10 mouse cellular contexts compared by ENCODE assay signal in the genomic region with DNA sequence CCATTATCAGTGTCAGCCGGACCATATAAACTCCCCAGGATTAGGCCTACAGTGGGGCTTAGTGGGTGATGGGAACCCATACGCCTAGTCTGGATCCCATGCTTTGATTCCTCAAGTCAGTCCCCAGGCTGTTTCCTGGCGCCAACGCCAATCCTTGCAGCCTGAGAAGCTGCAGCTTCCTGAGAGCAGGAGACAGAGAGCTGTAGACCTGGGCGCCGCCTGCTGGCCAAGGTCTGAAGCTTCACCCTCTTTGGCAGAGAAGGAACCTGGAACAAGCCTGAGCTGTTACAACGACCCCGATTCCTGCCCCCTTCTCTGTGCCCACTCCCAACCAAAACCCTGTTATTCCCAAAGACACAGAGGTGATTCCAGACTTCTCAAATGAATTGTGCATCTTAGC. TPM values are rescaled to one million over a fixed set of nuclear protein-coding genes. Genes with fewer than 3 reads are reported as not detected.
DNase-seq lines count a peak whose midpoint lies in the region; ATAC-seq and TF ChIP-seq lines count a peak whose summit lies in the region.
"Had no signal": no experiment of that assay in that cellular context is flagged by ENCODE, and none has a peak within 500 bp of the region (broad histone marks: within the 10 kb centered on the region; RNA-seq: fewer than 3 reads in every experiment).

No protein-coding gene starts in this region.

- no peak for TF ChIP-seq POLR2A in kidney, adult 2 months (IDR thresholded peaks at IDR 0.05; ENCODE audit: low read depth, low read length)

- no peak overlapping the region for H3K4me3 ChIP-seq in kidney, adult 2 months (ENCODE audit: insufficient read depth, low read depth, low read length)
- H3K4me3 ChIP-seq in liver, embryonic 14.5 days (ENCODE audit: insufficient read depth in 1 of 2, low read depth in 2 of 2, low read length in 2 of 2): no peak overlapping the region
- H3K4me3 ChIP-seq: embryonic facial prominence, embryonic 13.5 days; myocyte had no signal

- peak; percentile 57 for DNase-seq in 416B (ENCODE audit: low read depth)
- DNase-seq in Muller cell, postnatal 12 days (ENCODE audit: inconsistent ontology term): peak; percentile 45
- peak; percentile 86 to 90 for DNase-seq in cerebellum, postnatal 14 days
- DNase-seq in gastrocnemius, adult 18-20 months (ENCODE audit: low spot score): peak; percentile 76
- DNase-seq in kidney, adult 2 months: peak; percentile 80
- DNase-seq in liver, embryonic 14.5 days (ENCODE audit: low read depth in 3 of 3, low spot score in 3 of 3): peak in 1 of 3 experiments; percentile 24
- DNase-seq in thymus, postnatal 10 days (ENCODE audit: low spot score in 2 of 2): peak; percentile 47 to 77

- no peak for TF ChIP-seq EP300 in liver, embryonic 14.5 days (IDR thresholded peaks at IDR 0.05; ENCODE audit: low read depth)

- no peaks in the 10 kb centered on the region for H3K27me3 ChIP-seq in kidney, adult 2 months (replicated peaks; ENCODE audit: control insufficient read depth, insufficient read depth, low read length)
- H3K27me3 ChIP-seq in liver, embryonic 14.5 days (ENCODE audit: control insufficient read depth, insufficient read depth, low read length): peaks cover under 1% of the 10 kb centered on the region

- no peak overlapping the region for H3K9ac ChIP-seq in liver, embryonic 14.5 days (replicated peaks)
- H3K9ac ChIP-seq: embryonic facial prominence, embryonic 13.5 days had no signal

- no peak overlapping the region for H3K27ac ChIP-seq in kidney, adult 2 months (ENCODE audit: insufficient read depth, low read depth, low read length)
- H3K27ac ChIP-seq in liver, embryonic 14.5 days: no peak overlapping the region
- H3K27ac ChIP-seq: embryonic facial prominence, embryonic 13.5 days had no signal

- no peaks in the 10 kb centered on the region for H3K9me3 ChIP-seq in liver, embryonic 14.5 days (ENCODE audit: control insufficient read depth, low read length)
- H3K9me3 ChIP-seq: embryonic facial prominence, embryonic 13.5 days had no signal

- no peaks in the 10 kb centered on the region for H3K36me3 ChIP-seq in kidney, adult 2 months (ENCODE audit: control insufficient read depth, insufficient read depth, low read length)
- no peaks in the 10 kb centered on the region for H3K36me3 ChIP-seq in liver, embryonic 14.5 days (replicated peaks; ENCODE audit: control insufficient read depth, insufficient read depth, low read depth)
- H3K36me3 ChIP-seq: embryonic facial prominence, embryonic 13.5 days had no signal

- ATAC-seq in liver, embryonic 14.5 days (ENCODE audit: insufficient read depth): no peak
- peak; percentile 21; the same call in 1 of the 2 replicates for ATAC-seq in neutrophil, adult 5-6 weeks (ENCODE audit: extremely low read depth, insufficient number of reproducible peaks, low FRiP score, poor library complexity, severe bottlenecking)

- WGBS in kidney, adult 2 months: 12% methylated on average over 8 of the region's 8 CpGs
- WGBS in liver, embryonic 14.5 days (ENCODE audit: insufficient replicate concordance): 9% methylated on average over 8 of the region's 8 CpGs

- TF ChIP-seq CTCF in kidney, adult 2 months (conservative IDR thresholded peaks at IDR 0.05; ENCODE audit: insufficient read depth, insufficient read length, low read depth, low read length): peak; percentile 83
- TF ChIP-seq CTCF in liver, embryonic 14.5 days (IDR thresholded peaks at IDR 0.05; ENCODE audit: low read depth): peak; percentile 91

- H3K4me1 ChIP-seq in kidney, adult 2 months (ENCODE audit: control insufficient read depth, insufficient read depth, low read length): peaks cover 4% of the 10 kb centered on the region; the same call in 1 of the 2 replicates
- peaks cover 0 to 3% of the 10 kb centered on the region in 2 experiments; a peak in 1 of 4 replicates for H3K4me1 ChIP-seq in liver, embryonic 14.5 days (replicated peaks; ENCODE audit: control insufficient read depth in 2 of 2, insufficient read depth in 2 of 2, low read length in 1 of 2)

- H3K4me2 ChIP-seq in liver, embryonic 14.5 days (ENCODE audit: low read depth): no peak overlapping the region
- H3K4me2 ChIP-seq: embryonic facial prominence, embryonic 13.5 days had no signal

RNA-seq across cellular contexts. Expression of gene Slc22a18, which starts 3.6 kb away (rescaled TPM):
- total RNA-seq in gastrocnemius, adult 18-20 months (2021): under 1 TPM; 0.17 to 0.32 TPM
- 1,125 and 1,412 TPM in 2 replicates for polyA plus RNA-seq in kidney, adult 2 months (2012; rRNA removed)
- polyA plus RNA-seq in liver, embryonic 14.5 days (2012; rRNA removed): 7.2 and 13.2 TPM in 2 replicates
- 9.4 and 9.8 TPM in 2 replicates for polyA plus RNA-seq in liver, embryonic 14.5 days (2014; fragmentation: Nextera tagmentation; extraction: Ambion mirVana)
- not detected in 2 replicates for total RNA-seq in neutrophil, adult 5-6 weeks (2017)

RNA-seq across cellular contexts. Expression of gene Cdkn1c, which starts 9.1 kb away (rescaled TPM):
- total RNA-seq in gastrocnemius, adult 18-20 months (2021): 10 to 100 TPM; 18.6 to 21.6 TPM
- 30.8 and 31.0 TPM in 2 replicates for polyA plus RNA-seq in kidney, adult 2 months (2012; rRNA removed)
- 48.5 and 71.0 TPM in 2 replicates for polyA plus RNA-seq in liver, embryonic 14.5 days (2012; rRNA removed)
- polyA plus RNA-seq in liver, embryonic 14.5 days (2014; fragmentation: Nextera tagmentation; extraction: Ambion mirVana): 161 and 167 TPM in 2 replicates
- 1.0 and 2.2 TPM in 2 replicates for total RNA-seq in neutrophil, adult 5-6 weeks (2017)

RNA-seq across cellular contexts. Expression of gene Phlda2, which starts 33.0 kb away (rescaled TPM):
- not detected for total RNA-seq in gastrocnemius, adult 18-20 months (2021)
- 46.6 and 50.2 TPM in 2 replicates for polyA plus RNA-seq in kidney, adult 2 months (2012; rRNA removed)
- 18.2 and 31.2 TPM in 2 replicates for polyA plus RNA-seq in liver, embryonic 14.5 days (2012; rRNA removed)
- polyA plus RNA-seq in liver, embryonic 14.5 days (2014; fragmentation: Nextera tagmentation; extraction: Ambion mirVana): 19.3 and 23.2 TPM in 2 replicates
- total RNA-seq in neutrophil, adult 5-6 weeks (2017): not detected in 2 replicates
- polyA plus RNA-seq: myocyte had no signal
